Mouse (Mus musculus): ENCODE measurements around the gene Nxph3. TPM values are rescaled to one million over a fixed set of nuclear protein-coding genes. Genes with fewer than 3 reads are reported as not detected.

Gene Nxph3
- not detected for polyA plus RNA-seq (2017; shearing (Covaris generic))

GRCm38 (mm10) chr11:95514298-95514861 is at the start of gene Nxph3:
Gene Nxph3 (minus strand): TSS chr11:95514570.
- ATAC-seq, result peak; percentile 54

DNA sequence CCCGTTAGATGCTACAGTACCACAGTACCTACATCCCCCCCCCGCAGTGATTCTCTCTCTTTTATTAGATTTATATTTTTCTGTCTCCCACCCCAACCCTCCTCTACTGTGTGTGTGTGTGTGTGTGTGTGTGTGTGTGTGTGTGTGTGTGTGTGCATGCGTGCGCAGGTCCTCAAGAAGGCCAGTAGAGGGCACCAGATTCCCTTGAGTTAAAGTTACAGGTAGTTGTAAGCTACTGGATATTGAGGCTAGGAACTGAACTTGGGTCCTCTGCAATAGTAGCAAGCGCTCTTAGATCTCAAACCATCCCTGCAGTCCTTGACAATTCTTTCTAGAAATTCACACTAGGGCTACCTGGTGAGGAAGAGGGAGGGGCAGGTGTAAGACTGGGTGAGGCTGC is 49.5 kb upstream of the Nxph3 start:
- ATAC-seq, result no peak

DNA sequence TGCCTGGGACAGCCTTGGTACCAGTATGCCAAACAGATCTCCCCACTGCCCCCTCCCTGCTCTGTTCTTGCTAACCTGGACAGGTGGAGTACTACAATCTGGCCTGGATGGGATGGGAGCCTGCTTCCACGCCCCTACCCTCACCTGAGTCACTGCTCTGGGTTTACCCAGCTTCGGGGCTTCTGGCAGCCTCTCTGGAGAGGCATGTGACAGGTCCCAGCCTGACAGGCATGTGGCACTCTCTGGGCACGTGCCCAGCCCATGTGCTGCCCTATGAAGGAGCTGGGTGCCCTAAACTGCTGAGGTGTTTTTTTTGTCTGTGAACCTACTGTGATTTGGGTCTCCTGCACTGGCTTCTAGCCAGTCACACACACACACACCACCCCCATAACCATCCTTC is 46.4 kb upstream of the Nxph3 start:
- no peak for ATAC-seq

GRCm38 (mm10) chr11:95559761-95560160 is 45.4 kb upstream of the Nxph3 start:
- no peak for ATAC-seq

- ATAC-seq, result no peak
These were observed 43.3 kb upstream of the Nxph3 start for GRCm38 (mm10) chr11:95557719-95558118.

GRCm38 (mm10) chr11:95557032-95557431 is 42.7 kb upstream of the Nxph3 start:
- ATAC-seq, result no peak

- ATAC-seq, result no peak
These were observed 40.9 kb upstream of the Nxph3 start for GRCm38 (mm10) chr11:95555279-95555678.

- ATAC-seq, result no peak
These were observed 36.1 kb upstream of the Nxph3 start for GRCm38 (mm10) chr11:95550301-95551021.

DNA sequence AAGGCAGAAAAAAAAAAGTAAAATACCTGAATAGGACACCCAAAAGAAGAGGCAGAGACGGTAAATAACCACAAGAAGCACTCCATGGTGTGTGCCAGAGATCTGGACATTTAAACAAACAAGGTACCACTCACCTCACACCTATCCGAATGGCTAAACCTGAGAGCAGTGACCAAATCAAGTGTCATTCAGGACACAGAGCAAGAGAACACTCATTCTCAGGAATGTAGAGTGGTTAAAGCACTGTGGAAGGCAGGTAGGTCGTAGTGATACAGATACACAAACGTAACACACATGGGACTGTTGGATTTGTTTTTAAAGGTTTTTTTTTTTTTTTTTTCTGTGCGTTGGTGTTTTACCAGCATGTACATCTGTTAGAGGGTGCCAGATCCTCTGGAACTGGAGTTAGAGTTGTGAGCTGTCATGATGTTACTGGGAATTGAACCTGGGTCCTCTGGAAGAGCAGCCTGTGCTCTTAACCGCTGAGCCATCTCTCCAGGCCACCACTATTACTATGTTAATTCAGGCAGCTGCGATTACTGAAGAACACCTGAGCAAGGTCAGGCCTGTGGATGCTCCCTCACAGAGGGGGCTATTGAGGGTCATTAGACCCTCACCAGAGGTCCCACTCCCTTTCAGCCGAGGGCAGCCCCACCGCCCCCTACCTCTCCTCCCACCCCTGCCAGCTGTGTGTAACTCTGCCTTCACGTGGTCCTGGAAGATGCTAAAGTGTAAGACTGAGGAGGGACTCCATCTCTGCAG is 31.8 kb upstream of the Nxph3 start:
- no peak for ATAC-seq

DNA sequence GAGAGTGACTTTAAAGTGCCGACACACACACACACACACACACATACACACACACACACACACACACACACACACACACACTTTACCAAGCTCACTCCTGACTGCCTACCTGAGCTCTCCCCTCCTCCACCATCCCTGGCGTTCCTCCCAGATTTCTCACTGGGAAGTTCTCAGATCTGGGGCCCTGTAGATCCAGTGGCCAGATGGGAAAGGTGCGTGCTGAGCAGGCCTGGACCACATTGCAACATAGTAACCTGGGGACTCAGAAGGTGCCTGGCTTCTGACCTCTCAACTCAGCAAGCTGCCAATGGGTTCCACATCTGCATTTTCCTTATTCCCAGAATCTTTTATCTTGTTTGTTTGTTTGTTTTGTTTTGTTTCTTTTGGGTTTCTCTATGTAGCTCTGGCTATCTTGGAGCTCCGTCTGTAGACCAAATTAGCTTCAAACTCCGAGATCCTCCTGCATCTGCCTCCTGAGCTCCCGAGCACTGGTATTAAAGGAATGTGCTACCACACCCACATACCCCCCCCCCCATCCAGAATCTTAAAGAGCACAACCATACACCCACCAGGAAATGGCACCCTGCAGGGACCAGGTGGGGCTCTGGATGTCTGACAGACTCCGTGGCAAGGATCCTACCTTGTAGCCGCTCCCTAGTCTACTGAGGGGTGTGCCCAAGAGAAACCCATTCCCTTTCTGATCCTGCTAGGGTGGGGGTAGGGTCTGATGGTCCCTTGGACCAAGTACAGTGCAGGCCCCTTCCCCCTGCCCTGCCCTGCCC is 30.4 kb upstream of the Nxph3 start:
- ATAC-seq, result no peak

DNA sequence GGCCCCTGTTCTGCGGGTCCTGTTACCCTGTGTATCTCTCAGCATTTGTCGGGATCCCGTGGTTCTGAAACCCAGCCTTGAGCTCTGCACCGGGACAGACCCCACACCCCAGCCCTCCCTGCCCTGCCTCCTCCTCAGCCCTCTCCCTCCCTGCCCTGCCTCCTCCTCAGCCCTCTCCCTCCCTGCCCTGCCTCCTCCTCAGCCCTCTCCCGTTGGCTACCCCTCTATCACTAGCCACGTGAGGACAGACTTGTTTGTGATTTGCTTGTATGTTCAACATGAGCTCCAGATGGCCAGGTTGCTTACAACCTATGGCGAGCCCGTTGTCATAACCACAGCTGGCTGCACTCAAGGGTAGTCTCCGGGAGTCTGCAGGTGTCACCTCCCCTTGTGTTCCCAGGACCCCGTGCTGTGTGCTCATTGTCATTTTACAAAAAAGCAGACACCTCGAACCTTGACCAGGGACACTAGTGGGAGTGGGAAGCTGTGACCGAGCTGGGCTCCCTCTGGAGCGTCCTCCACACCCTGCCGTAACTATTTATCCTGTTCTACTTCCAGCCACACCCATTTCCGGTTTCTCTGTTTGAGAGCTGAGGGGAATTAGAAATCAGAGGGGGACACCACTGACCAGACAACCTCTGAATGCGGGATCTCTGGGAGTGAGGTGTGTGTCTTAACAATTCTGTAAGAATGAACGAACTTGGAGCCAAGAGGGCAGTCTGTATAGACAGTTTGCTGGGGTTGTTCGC is 26.4 kb upstream of the Nxph3 start:
- no peak for ATAC-seq

DNA sequence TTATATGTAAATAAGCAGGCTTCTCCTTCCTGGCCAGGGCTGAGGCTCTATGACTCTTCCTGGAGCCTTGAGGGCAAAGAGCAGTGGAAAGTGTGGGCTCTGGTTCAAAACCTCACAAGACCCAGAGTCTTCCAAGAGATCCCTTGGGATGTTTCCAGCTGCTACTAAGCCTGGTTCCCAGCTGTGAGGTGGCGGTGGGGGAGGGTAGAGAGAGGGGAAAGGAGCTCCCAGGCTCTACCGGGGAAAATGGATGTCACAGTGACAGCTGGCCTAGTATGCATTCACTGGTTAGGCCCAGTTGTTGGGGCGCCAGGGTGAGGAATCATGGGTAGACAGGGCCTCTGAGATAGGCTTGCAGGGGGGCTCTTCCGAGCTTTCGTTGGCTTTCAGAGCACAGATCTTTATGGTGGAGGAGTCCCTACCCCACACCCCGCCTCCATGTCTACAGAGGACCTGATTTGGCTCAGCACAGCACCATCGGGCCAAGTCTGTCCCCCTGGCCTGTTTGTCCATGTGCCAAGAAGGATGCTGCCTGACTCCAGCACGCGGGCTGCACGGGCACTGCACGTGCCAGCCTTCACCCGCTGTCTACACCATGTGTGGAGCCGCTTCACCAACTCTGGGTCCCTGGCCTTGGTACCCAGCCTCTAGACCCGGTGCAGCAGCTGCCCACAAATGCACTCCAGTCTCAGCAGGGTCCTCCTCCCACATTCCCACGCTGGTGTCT is 24.2 kb upstream of the Nxph3 start:
- no peak for ATAC-seq

DNA sequence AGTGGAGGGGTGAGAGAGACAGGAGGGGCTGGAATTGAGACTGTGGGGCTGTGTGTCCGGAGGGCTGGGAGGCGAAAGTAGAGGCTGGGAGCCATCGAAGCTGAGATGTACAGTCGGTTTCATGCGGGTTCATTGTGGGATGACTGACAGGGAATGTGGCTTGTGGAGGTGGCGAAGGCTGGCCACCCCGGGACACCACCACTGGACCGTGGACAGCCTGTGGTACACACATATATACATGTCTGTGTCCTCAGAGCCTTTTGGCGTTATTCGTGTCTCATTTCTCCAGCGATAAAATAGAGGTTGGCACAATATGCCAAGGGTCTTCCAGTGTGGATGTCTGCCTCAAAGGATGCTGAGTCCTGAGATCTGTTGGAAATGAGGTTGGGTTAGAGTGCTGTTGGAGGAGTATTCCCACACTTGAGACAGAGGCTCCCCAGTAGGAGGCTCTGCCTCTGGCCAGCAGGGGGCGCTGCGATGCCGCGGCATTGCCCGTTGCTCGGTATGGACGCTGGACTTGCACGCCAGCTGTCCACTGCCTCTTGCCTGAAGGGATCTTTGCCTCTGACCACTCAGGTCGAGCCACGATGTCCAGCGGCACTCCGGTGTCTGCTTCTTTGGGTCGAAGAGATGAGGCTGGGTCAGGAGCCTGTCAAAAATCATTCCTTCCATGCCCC is 19.3 kb upstream of the Nxph3 start:
- ATAC-seq, result no peak

GRCm38 (mm10) chr11:95532353-95533072 is 18.1 kb upstream of the Nxph3 start:
- no peak for ATAC-seq

- ATAC-seq, result no peak
These were observed 13.9 kb upstream of the Nxph3 start for GRCm38 (mm10) chr11:95528231-95528630.

GRCm38 (mm10) chr11:95527307-95527706 is 12.9 kb upstream of the Nxph3 start:
- no peak for ATAC-seq

- peak; percentile 51 for ATAC-seq
These were observed 7.2 kb upstream of the Nxph3 start for GRCm38 (mm10) chr11:95521563-95521962.

- peak; percentile 86 for ATAC-seq
These were observed 6.2 kb upstream of the Nxph3 start for GRCm38 (mm10) chr11:95520456-95521072.

GRCm38 (mm10) chr11:95519996-95520395 is 5.6 kb upstream of the Nxph3 start:
- no peak for ATAC-seq

- ATAC-seq, result no peak
These were observed 4.9 kb upstream of the Nxph3 start for GRCm38 (mm10) chr11:95519299-95519698.
